Mouse (Mus musculus) colon, adult 2 months (tissue): Measurements from ENCODE around the gene Afap1l2. TPM values are rescaled to one million over a fixed set of nuclear protein-coding genes. Genes with fewer than 3 reads are reported as not detected.

Source experiments
- polyA plus RNA-seq: library from polyadenylated mRNA; depleted of rRNA; stranded (reverse); fragments of >200 nt; gene quantifications from 2 replicates; pipeline ENCODE4 v1.2.3, GENCODE M21; 2012; rRNA removed

The Afap1l2 gene
- 4.7 and 4.8 TPM in 2 replicates for polyA plus RNA-seq

GRCm38 (mm10) chr19:57007781-57008710 lies at the start of gene Afap1l2:
TSS of gene Afap1l2 (minus strand) at chr19:57008228.

GRCm38 (mm10) chr19:56873816-56874600 lies 134.0 kb downstream of the Afap1l2 start, which contains the start of gene Vwa2:
TSS of gene Vwa2 (plus strand) at chr19:56874249.

Other genes starting within 250 kb of the Afap1l2 start
- 3.7 and 5.0 TPM in 2 replicates for gene Ccdc186, start 186.0 kb downstream of the Afap1l2 start, polyA plus RNA-seq
- gene Tdrd1, start 182.0 kb downstream of the Afap1l2 start, polyA plus RNA-seq, result 0.38 and 0.50 TPM in 2 replicates
- gene Vwa2, start 134.0 kb downstream of the Afap1l2 start, polyA plus RNA-seq, result 0.50 and 0.52 TPM in 2 replicates